Mouse (Mus musculus) embryonic facial prominence, embryonic 12.5 days (tissue): Measurements from ENCODE around the gene Ptges3. TPM values are rescaled to one million over a fixed set of nuclear protein-coding genes. Genes with fewer than 3 reads are reported as not detected.
A peak's percentile ranks its signal among the peaks of the same experiment; 100 is the strongest.

ENCODE experiments used
- ATAC-seq: fragments of 200-750 bp; cut with Nextera tagmentation; 2 replicates; pipeline ENCODE4 v1.8.0; 2017; ENCODE audit not compliant: insufficient number of reproducible peaks, insufficient read depth, low FRiP score, low TSS enrichment
- H3K27ac ChIP-seq: fragments of 300-500 bp; sonication (generic); 2 replicates; pipeline ENCODE4 v1.5.1; 2016; ENCODE audit warnings: mild to moderate bottlenecking
- H3K27me3 ChIP-seq: fragments of 300-500 bp; sonication (generic); 2 replicates; pipeline ENCODE4 v1.6.1; 2016; ENCODE audit warnings: mild to moderate bottlenecking, moderate library complexity
- H3K36me3 ChIP-seq: fragments of 300-500 bp; sonication (generic); 2 replicates; pipeline ENCODE4 v1.6.1; 2016; ENCODE audit warnings: mild to moderate bottlenecking
- H3K4me1 ChIP-seq: fragments of 300-500 bp; sonication (generic); 2 replicates; pipeline ENCODE4 v1.6.1; 2016
- H3K4me2 ChIP-seq: fragments of 300-500 bp; sonication (generic); replicated peaks from 2 replicates; pipeline ENCODE4 v1.6.1; 2016; ENCODE audit warnings: mild to moderate bottlenecking, moderate library complexity
- H3K4me3 ChIP-seq: fragments of 300-500 bp; sonication (generic); 2 replicates; pipeline ENCODE4 v1.5.1; 2016; ENCODE audit warnings: mild to moderate bottlenecking
- H3K9ac ChIP-seq: fragments of 300-500 bp; sonication (generic); 2 replicates; pipeline ENCODE4 v1.6.1; 2016; ENCODE audit warnings: mild to moderate bottlenecking, moderate library complexity
- H3K9me3 ChIP-seq: fragments of 300-500 bp; sonication (generic); 2 replicates; pipeline ENCODE4 v1.6.1; 2016; ENCODE audit warnings: mild to moderate bottlenecking, moderate library complexity
- WGBS: fragments of 180-500 bp; shearing (Covaris S2); methylation state at CpG from one replicate; pipeline ENCODE4 v1.1.7; 2016; 5-methylcytosine and 5-hydroxymethylcytosine counted together
- polyA plus RNA-seq: library from polyadenylated mRNA; unstranded; fragments of >200 nt; fragmentation: Nextera tagmentation; extraction: Ambion mirVana; gene quantifications from 2 replicates; pipeline ENCODE4 v1.2.1, GENCODE M21; 2016

Gene Ptges3
- polyA plus RNA-seq, 1 experiment from 2014 or later: 578 TPM

- WGBS: 26% methylated on average over 9 of the region's 9 CpGs
- no peak overlapping the region for H3K4me3 ChIP-seq
- H3K4me1 ChIP-seq: peaks cover 50% of the 10 kb centered on the region
- no peaks in the 10 kb centered on the region for H3K27me3 ChIP-seq
- no peak for ATAC-seq
- H3K4me2 ChIP-seq: peak overlapping the region; percentile 91
- no peak overlapping the region for H3K27ac ChIP-seq
- H3K36me3 ChIP-seq: peaks cover 6% of the 10 kb centered on the region
- no peaks in the 10 kb centered on the region for H3K9me3 ChIP-seq
- no peak overlapping the region for H3K9ac ChIP-seq
Measured at GRCm38 (mm10) chr10:128095003-128095636, 36.4 kb downstream of the Ptges3 start.

- H3K27me3 ChIP-seq: no peaks in the 10 kb centered on the region
- no peak overlapping the region for H3K9ac ChIP-seq
- 0 out of 2 replicates have a peak, but pooled peaks cover 4% of the 10 kb centered on the region for H3K36me3 ChIP-seq
- H3K4me3 ChIP-seq: peak overlapping the region; percentile 100; the same call in 1 of the 2 replicates
- no peaks in the 10 kb centered on the region for H3K9me3 ChIP-seq
- 17% methylated on average over 4 of the region's 4 CpGs for WGBS
- peaks cover 44% of the 10 kb centered on the region for H3K4me1 ChIP-seq
- peak overlapping the region; percentile 85; the same call in 1 of the 2 replicates for H3K4me2 ChIP-seq
- no peak for ATAC-seq
- no peak overlapping the region for H3K27ac ChIP-seq
Measured at GRCm38 (mm10) chr10:128096313-128096692, 37.5 kb downstream of the Ptges3 start.

GRCm38 (mm10) chr10:128096693-128097586 is 38.2 kb downstream of the Ptges3 start:
- WGBS: under 1% methylated on average over 85 of the region's 86 CpGs
- H3K27ac ChIP-seq: peak overlapping the region; percentile 80
- peak; percentile 74 for ATAC-seq
- H3K36me3 ChIP-seq: peaks cover 4% of the 10 kb centered on the region; the same call in 1 of the 2 replicates
- H3K4me2 ChIP-seq: peak overlapping the region; percentile 85
- no peaks in the 10 kb centered on the region for H3K27me3 ChIP-seq
- no peaks in the 10 kb centered on the region for H3K9me3 ChIP-seq
- peak overlapping the region; percentile 90 for H3K9ac ChIP-seq
- peak overlapping the region; percentile 100 for H3K4me3 ChIP-seq
- peaks cover 38% of the 10 kb centered on the region for H3K4me1 ChIP-seq

- peak overlapping the region; percentile 85 for H3K4me2 ChIP-seq
- H3K36me3 ChIP-seq: peaks cover 4% of the 10 kb centered on the region; the same call in 1 of the 2 replicates
- no peak for ATAC-seq
- H3K9me3 ChIP-seq: no peaks in the 10 kb centered on the region
- 0% methylated on average over 13 of the region's 13 CpGs for WGBS
- peaks cover 34% of the 10 kb centered on the region for H3K4me1 ChIP-seq
- H3K27me3 ChIP-seq: no peaks in the 10 kb centered on the region
- peak overlapping the region; percentile 100 for H3K4me3 ChIP-seq
- H3K9ac ChIP-seq: peak overlapping the region; percentile 90
- peak overlapping the region; percentile 80 for H3K27ac ChIP-seq
Measured at GRCm38 (mm10) chr10:128097587-128097971, 38.8 kb downstream of the Ptges3 start.

- H3K27ac ChIP-seq: no peak overlapping the region
- no peak overlapping the region for H3K4me2 ChIP-seq
- no peaks in the 10 kb centered on the region for H3K9me3 ChIP-seq
- H3K27me3 ChIP-seq: no peaks in the 10 kb centered on the region
- no peak overlapping the region for H3K9ac ChIP-seq
- 89% methylated on average over 4 of the region's 4 CpGs for WGBS
- peaks cover 55% of the 10 kb centered on the region for H3K36me3 ChIP-seq
- no peak overlapping the region for H3K4me3 ChIP-seq
- ATAC-seq: no peak
- no peaks in the 10 kb centered on the region for H3K4me1 ChIP-seq
Measured at GRCm38 (mm10) chr10:128110103-128110761, 51.5 kb downstream of the Ptges3 start.

GRCm38 (mm10) chr10:128111227-128111626 is 52.5 kb downstream of the Ptges3 start:
- Histone ChIP-seq H3K4me1 (no peaks in the 10 kb centered on the region), H3K36me3 (peaks cover 65% of the 10 kb centered on the region), H3K9me3 (no peaks in the 10 kb centered on the region), H3K4me2 (no peak overlapping the region), H3K27me3 (no peaks in the 10 kb centered on the region), H3K27ac (no peak overlapping the region), H3K4me3 (no peak overlapping the region), H3K9ac (no peak overlapping the region)
- ATAC-seq: no peak

GRCm38 (mm10) chr10:128123833-128124232 is 65.1 kb downstream of the Ptges3 start:
- Histone ChIP-seq H3K4me2 (no peak overlapping the region), H3K36me3 (peaks cover 93% of the 10 kb centered on the region), H3K9ac (no peak overlapping the region), H3K27ac (no peak overlapping the region), H3K4me3 (no peak overlapping the region), H3K9me3 (no peaks in the 10 kb centered on the region), H3K27me3 (no peaks in the 10 kb centered on the region), H3K4me1 (no peaks in the 10 kb centered on the region)
- WGBS: 95% methylated on average over 7 of the region's 7 CpGs
- no peak for ATAC-seq

- H3K9ac ChIP-seq: no peak overlapping the region
- no peaks in the 10 kb centered on the region for H3K27me3 ChIP-seq
- no peak overlapping the region for H3K4me2 ChIP-seq
- no peak overlapping the region for H3K4me3 ChIP-seq
- no peaks in the 10 kb centered on the region for H3K9me3 ChIP-seq
- ATAC-seq: no peak
- H3K36me3 ChIP-seq: peaks cover 90% of the 10 kb centered on the region
- no peaks in the 10 kb centered on the region for H3K4me1 ChIP-seq
- H3K27ac ChIP-seq: no peak overlapping the region
- WGBS: 93% methylated on average over 9 of the region's 9 CpGs
Measured at GRCm38 (mm10) chr10:128124831-128125230, 66.1 kb downstream of the Ptges3 start.

- peaks cover 91% of the 10 kb centered on the region for H3K36me3 ChIP-seq
Measured at GRCm38 (mm10) chr10:128125951-128126350, 67.2 kb downstream of the Ptges3 start.

More at GRCm38 (mm10) chr10:128125951-128126350, 67.2 kb downstream of the Ptges3 start:
- H3K4me2 ChIP-seq: no peak overlapping the region
- no peaks in the 10 kb centered on the region for H3K4me1 ChIP-seq
- H3K27ac ChIP-seq: no peak overlapping the region
- no peak overlapping the region for H3K9ac ChIP-seq
- H3K9me3 ChIP-seq: no peaks in the 10 kb centered on the region
- H3K27me3 ChIP-seq: no peaks in the 10 kb centered on the region
- no peak for ATAC-seq
- no peak overlapping the region for H3K4me3 ChIP-seq
- WGBS: 92% methylated on average over 14 of the region's 14 CpGs
